Mouse (Mus musculus) ovary, adult 18-20 months (tissue): Measurements from ENCODE around the gene Fes.

Experiments
- DNase-seq: peaks from one replicate; pipeline ENCODE4 v3.0.0; 2022; ENCODE audit warnings: low spot score, mixed read lengths

Fes gene

DNA sequence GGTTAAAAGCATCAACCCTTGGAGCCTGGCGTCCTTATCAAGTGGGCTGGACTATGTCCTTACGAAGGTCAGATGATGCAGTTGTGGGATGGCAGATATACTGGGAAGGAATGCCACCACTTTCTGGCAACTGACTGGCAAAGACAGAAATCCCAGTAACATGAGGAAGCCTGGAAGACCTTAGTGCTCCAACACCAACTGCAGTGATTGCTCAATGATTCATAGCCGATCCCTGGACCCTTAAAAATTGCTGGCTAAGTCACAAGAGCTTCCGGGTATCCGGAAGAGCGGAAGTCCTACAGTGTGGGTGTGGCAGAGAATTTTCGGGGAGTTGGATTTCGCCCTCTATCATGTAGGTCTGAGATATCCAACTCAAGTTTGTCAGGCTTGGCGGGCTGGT, 41.6 kb downstream of the Fes start:
- no peak for DNase-seq

DNA sequence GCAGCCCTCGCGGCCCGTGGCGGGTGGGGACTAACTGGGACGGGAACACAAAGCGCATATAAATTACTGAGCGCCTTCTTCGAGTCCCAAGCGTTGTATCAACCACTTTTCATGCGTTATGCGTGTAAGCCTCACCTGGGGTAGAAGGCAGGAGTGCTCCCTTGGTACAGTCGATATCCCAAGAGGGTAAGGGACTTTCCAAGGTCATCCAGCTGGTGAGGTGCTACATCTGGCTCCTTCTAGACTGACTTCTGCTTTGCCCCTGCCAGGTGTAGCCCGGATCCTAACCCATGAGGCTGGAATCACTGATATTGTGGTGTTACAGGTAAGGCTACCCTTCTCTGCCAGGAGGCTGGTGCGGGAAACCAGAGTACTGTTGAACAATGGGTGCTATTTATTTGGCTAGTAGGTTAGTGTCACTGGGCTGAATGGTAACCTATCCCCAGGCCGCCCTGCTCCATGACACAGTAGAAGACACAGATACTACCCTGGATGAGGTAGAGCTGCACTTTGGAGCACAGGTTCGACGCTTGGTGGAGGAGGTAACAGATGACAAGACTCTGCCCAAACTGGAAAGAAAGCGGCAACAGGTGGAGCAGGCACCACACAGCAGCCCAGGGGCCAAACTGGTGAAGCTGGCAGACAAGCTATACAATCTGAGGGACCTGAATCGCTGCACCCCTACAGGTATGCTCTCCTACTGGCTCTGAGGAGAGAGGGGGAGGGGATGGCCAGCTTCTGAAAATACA, 44.3 kb downstream of the Fes start:
- DNase-seq = no peak

DNA sequence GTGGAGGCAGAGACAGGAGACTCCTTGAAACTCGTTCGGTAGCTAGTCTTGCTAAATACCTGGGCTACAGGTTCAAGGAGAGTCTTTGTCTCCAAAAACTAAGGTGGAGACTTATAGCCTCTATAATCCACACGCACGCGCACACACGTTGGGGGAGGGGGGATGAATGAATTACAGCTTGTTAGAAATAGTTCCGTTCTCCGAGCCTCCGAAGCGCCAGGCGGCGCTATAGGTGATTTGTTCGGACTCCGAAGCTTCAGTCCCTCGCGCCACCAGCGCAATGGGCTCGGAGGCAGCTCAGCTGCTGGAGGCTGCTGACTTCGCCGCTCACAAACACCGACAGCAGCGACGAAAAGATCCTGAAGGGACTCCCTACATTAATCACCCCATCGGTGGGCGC, 44.9 kb downstream of the Fes start, which contains the start of gene Hddc3:
TSS of gene Hddc3 (plus strand) at position 247 of the 400 bp plus-strand sequence.
- peak; percentile 81 for DNase-seq

DNA sequence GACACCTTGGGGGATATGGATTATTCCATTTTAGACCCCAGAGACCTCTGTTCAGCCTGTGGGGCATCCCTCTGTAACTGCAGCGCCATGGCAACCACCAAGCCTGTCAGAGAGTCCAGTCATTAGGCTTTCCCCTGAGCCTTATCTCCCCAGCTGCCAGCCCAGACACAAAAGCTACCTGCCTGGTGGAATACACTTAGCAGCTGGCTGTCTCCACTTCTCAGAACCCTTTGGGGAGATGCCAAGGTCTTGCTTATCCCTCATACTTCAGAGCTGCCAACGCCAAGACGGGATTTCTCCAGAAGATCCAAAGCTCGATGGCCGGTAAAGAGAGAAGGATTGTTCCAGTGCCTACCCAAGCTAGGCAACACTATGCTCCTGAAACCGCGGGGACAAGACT, 46.0 kb downstream of the Fes start:
- DNase-seq = no peak

DNA sequence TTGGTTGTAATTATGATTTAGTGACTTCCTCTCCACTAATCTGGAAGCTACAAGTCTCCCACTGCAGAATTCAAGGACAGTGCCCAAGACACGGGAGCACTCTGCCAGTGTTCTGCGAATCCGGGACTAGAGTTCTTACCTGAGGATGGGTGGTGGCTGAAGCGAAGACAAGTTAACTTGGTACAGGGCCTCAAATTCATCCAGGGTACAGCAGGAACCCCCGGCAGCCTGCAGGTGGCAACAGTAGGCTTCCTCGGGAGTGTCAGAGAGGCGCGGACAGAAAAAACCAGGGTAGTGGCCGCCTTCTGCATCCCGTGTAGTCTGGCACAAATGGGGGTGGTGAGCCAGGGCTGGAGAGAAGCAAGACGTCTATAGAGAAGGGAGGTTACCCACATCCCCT, 47.0 kb downstream of the Fes start, which contains the start of gene Unc45a:
TSS of gene Unc45a (minus strand) at position 213 of the 400 bp plus-strand sequence.
- DNase-seq = peak; percentile 55

- DNase-seq = peak; percentile 97
Measured at GRCm38 (mm10) chr7:80339793-80340628, 47.7 kb downstream of the Fes start.

DNA sequence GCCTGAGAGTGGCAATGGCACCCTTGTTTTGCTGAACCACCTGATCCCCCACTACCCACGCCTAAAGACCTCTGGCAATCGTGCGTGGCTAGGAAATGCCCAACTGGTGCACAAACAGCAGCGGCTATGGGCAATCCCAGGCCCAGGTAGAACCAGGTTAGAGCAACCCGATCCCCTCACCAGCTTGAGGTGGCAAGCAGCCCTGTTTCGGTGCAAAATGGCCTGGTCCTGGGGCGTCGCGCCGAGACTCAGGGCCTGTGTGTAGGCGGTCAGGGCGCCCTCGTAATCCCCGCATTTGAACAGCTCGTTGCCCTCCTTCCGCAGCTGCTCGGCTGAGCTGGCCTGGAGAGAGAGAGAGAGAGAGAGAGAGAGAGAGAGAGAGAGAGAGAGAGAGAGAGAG, 48.4 kb downstream of the Fes start:
- DNase-seq = no peak

DNA sequence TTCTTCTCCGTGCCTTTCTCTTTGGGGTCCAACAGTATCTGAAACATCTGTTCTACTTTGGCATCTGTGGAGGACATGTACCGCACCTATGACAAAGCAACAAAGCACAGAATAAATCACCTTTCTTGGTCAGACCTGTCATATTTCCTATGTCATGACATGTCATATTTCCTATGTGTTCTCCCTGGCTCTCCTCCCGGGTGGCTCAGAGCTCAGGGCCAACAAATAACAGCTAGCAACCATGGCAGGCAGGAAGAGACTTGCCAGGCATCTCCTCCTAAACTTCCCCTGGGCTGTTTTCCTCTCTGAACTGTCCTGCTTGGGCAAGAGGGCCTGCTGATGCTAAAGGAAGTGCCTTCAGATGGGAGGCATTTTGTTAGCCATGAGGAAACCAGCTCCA, 50.8 kb downstream of the Fes start:
- no peak for DNase-seq

DNA sequence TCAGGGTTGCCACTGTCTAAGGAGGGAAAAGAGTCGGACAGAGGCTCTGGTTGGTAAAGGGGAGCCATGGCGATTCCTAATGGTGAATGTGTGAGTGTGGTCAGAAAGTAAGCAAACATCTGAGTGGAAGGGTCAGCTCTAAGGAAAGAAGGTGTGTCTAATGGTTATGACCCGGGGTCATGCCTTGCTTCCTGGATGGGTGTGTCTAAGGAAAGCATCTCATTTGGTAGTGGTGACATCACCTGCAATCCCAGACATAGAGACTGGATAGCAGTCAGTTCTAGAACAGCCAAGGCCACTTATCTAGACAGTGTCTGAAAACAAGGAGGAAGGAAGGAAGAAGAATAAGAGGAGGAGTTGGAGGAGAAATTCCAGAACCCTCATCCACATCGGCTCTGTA, 52.9 kb downstream of the Fes start:
- DNase-seq = no peak

- no peak for DNase-seq
Measured at GRCm38 (mm10) chr7:80331433-80331832, 56.3 kb downstream of the Fes start.

DNA sequence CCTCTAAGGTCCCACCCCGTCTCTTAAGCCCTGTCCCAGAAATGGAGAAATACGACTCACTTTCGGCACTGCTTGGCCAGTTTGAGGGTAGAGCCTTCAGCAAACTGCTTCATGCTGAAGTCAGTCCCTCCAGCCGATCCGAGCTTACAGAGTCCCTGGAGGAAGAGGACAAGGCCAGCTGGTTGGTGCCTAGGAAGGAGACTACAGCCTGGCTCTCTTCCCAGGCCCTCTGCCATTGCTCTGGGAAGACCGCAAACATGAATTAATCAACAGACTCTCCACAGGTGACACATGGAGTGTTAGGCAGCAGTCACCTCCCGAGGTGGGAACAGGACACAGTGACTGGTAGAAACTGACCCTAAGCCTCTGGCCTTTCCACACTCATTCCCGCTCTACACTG, 57.5 kb downstream of the Fes start:
- DNase-seq = no peak
